Mouse (Mus musculus) heart, postnatal 0 days (tissue): ENCODE data around the gene Rtn4rl2. TPM values are rescaled to one million over a fixed set of nuclear protein-coding genes. Genes with fewer than 3 reads are reported as not detected.

Source experiments
- ATAC-seq: fragments of 200-750 bp; cut with Nextera tagmentation; 2 replicates; pipeline ENCODE4 v1.8.0; 2017; ENCODE audit warnings: low read depth, moderate number of reproducible peaks, moderate library complexity; ENCODE audit not compliant: insufficient read depth
- DNase-seq: peaks from one replicate; pipeline ENCODE4 v3.0.0-alpha.2; 2016; ENCODE audit warnings: low spot score
- H3K27ac ChIP-seq: fragments of 300-500 bp; sonication (generic); 2 replicates; pipeline ENCODE4 v1.5.1; 2014; ENCODE audit warnings: low read depth, mild to moderate bottlenecking
- H3K27me3 ChIP-seq: fragments of 300-500 bp; sonication (generic); 2 replicates; pipeline ENCODE4 v1.6.1; 2014; ENCODE audit warnings: low read length, mixed read lengths; ENCODE audit not compliant: control insufficient read depth, insufficient read depth
- H3K36me3 ChIP-seq: fragments of 300-500 bp; sonication (generic); replicated peaks from 2 replicates; pipeline ENCODE4 v1.6.1; 2014; ENCODE audit warnings: low read length, mixed read lengths; ENCODE audit not compliant: control insufficient read depth, insufficient read depth
- H3K4me1 ChIP-seq: fragments of 300-500 bp; sonication (generic); 2 replicates; pipeline ENCODE4 v1.6.1; 2014; ENCODE audit warnings: antibody characterized with exemption; ENCODE audit not compliant: control insufficient read depth, insufficient read depth
- H3K4me2 ChIP-seq: fragments of 300-500 bp; sonication (generic); 2 replicates; pipeline ENCODE4 v1.6.1; 2014; ENCODE audit warnings: low read depth, mild to moderate bottlenecking, low read length, moderate library complexity
- H3K4me3 ChIP-seq: fragments of 300-500 bp; sonication (generic); 2 replicates; pipeline ENCODE4 v1.5.1; 2014; ENCODE audit warnings: low read depth, low read length
- H3K9ac ChIP-seq: fragments of 300-500 bp; sonication (generic); replicated peaks from 2 replicates; pipeline ENCODE4 v1.6.1; 2014; ENCODE audit warnings: low read depth, low read length, mixed read lengths
- H3K9me3 ChIP-seq: fragments of 300-500 bp; sonication (generic); replicated peaks from 2 replicates; pipeline ENCODE4 v1.6.1; 2016; ENCODE audit warnings: low read length; ENCODE audit not compliant: control insufficient read depth
- CTCF ChIP-seq: IDR thresholded peaks from 2 replicates; pipeline ENCODE4 v1.5.1; 2016; ENCODE audit warnings: antibody characterized with exemption, control low read depth, low read depth
- EP300 ChIP-seq: IDR thresholded peaks from 2 replicates; pipeline ENCODE4 v1.6.1; 2016; ENCODE audit warnings: antibody characterized with exemption, low read depth
- WGBS: fragments of 180-500 bp; shearing (Covaris S2); extraction: QIAGEN DNeasy Blood & Tissue Kit; methylation state at CpG from one replicate; pipeline ENCODE4 v1.1.7; 2014; 5-methylcytosine and 5-hydroxymethylcytosine counted together
- polyA plus RNA-seq: library from polyadenylated mRNA; unstranded; fragments of >200 nt; fragmentation: Nextera tagmentation; extraction: Ambion mirVana; gene quantifications from 2 replicates; pipeline ENCODE4 v1.2.1, GENCODE M21; 2015
- total RNA-seq: library from RNA; depleted of rRNA; stranded (reverse); fragments of >200 nt; gene quantifications from 2 replicates; pipeline ENCODE4 v1.2.3, GENCODE M21; 2014; ENCODE audit warnings: low replicate concordance

Rtn4rl2 gene
- total and polyA plus RNA-seq, 2 experiments from 2014 or later: 1.1 to 9.2 TPM

GRCm38 (mm10) chr2:84868521-84868943, 18.0 kb downstream of the Rtn4rl2 start:
- no peak for ATAC-seq
- 13% methylated on average over 5 of the region's 5 CpGs for WGBS
- no peak overlapping the region for H3K27ac ChIP-seq
- no peak for TF ChIP-seq EP300
- TF ChIP-seq CTCF: peak; percentile 75
- H3K4me1 ChIP-seq: peaks cover 7% of the 10 kb centered on the region
- no peaks in the 10 kb centered on the region for H3K36me3 ChIP-seq
- no peak overlapping the region for H3K4me3 ChIP-seq
- H3K4me2 ChIP-seq: no peak overlapping the region
- peak; percentile 39 for DNase-seq
- H3K27me3 ChIP-seq: peaks cover 86% of the 10 kb centered on the region
- H3K9ac ChIP-seq: no peak overlapping the region
- H3K9me3 ChIP-seq: no peaks in the 10 kb centered on the region

- Histone ChIP-seq H3K27ac (no peak overlapping the region), H3K27me3 (peaks cover 59% of the 10 kb centered on the region), H3K9ac (no peak overlapping the region), H3K36me3 (peaks cover 6% of the 10 kb centered on the region), H3K4me1 (peaks cover 7% of the 10 kb centered on the region), H3K4me2 (peak overlapping the region; percentile 52), H3K9me3 (no peaks in the 10 kb centered on the region), H3K4me3 (peak overlapping the region; percentile 30)
- WGBS: 2% methylated on average over 47 of the region's 47 CpGs
- no peak for DNase-seq
- ATAC-seq: peak; percentile 40
- TF ChIP-seq CTCF: peak; percentile 68
- TF ChIP-seq EP300: no peak
Observed at GRCm38 (mm10) chr2:84865616-84866571, 20.6 kb downstream of the Rtn4rl2 start.

- Histone ChIP-seq H3K9ac (no peak overlapping the region), H3K4me3 (no peak overlapping the region), H3K27ac (no peak overlapping the region), H3K36me3 (peaks cover 10% of the 10 kb centered on the region), H3K9me3 (no peaks in the 10 kb centered on the region), H3K27me3 (peaks cover 26% of the 10 kb centered on the region), H3K4me2 (no peak overlapping the region), H3K4me1 (peaks cover 7% of the 10 kb centered on the region)
- 68% methylated on average over 3 of the region's 3 CpGs for WGBS
- TF ChIP-seq EP300: no peak
- DNase-seq (no peak), ATAC-seq (no peak)
Observed at GRCm38 (mm10) chr2:84862231-84862630, 24.3 kb downstream of the Rtn4rl2 start.

GRCm38 (mm10) chr2:84861430-84861829, 25.1 kb downstream of the Rtn4rl2 start:
- Histone ChIP-seq H3K4me2 (no peak overlapping the region), H3K4me3 (no peak overlapping the region), H3K27ac (no peak overlapping the region), H3K9me3 (no peaks in the 10 kb centered on the region), H3K4me1 (peaks cover 7% of the 10 kb centered on the region), H3K9ac (no peak overlapping the region), H3K27me3 (peaks cover 18% of the 10 kb centered on the region), H3K36me3 (peaks cover 14% of the 10 kb centered on the region)
- ATAC-seq: no peak
- no peak for TF ChIP-seq CTCF
- no peak for TF ChIP-seq EP300
- 77% methylated on average over 3 of the region's 3 CpGs for WGBS
- DNase-seq: no peak

GRCm38 (mm10) chr2:84859991-84860780, 26.3 kb downstream of the Rtn4rl2 start:
- no peak for DNase-seq
- Histone ChIP-seq H3K27me3 (peaks cover 6% of the 10 kb centered on the region), H3K4me2 (no peak overlapping the region), H3K27ac (no peak overlapping the region), H3K9ac (no peak overlapping the region), H3K4me1 (no peaks in the 10 kb centered on the region), H3K9me3 (no peaks in the 10 kb centered on the region), H3K36me3 (peaks cover 15% of the 10 kb centered on the region), H3K4me3 (no peak overlapping the region)
- no peak for ATAC-seq
- WGBS: 82% methylated on average over 7 of the region's 7 CpGs
- TF ChIP-seq CTCF (no peak), EP300 (no peak)
